Mouse (Mus musculus) midbrain, embryonic 16.5 days (tissue): ENCODE data around the gene Vsx1. TPM values are rescaled to one million over a fixed set of nuclear protein-coding genes. Genes with fewer than 3 reads are reported as not detected.

Experiments used
- ATAC-seq: fragments of 200-750 bp; cut with Nextera tagmentation; 2 replicates; pipeline ENCODE4 v1.8.0; 2017; ENCODE audit warnings: moderate TSS enrichment
- H3K27ac ChIP-seq: fragments of 300-500 bp; sonication (generic); 2 replicates; pipeline ENCODE4 v1.5.1; 2014; ENCODE audit warnings: mild to moderate bottlenecking, low read length, mixed read lengths
- H3K27me3 ChIP-seq: fragments of 300-500 bp; sonication (generic); 2 replicates; pipeline ENCODE4 v1.6.1; 2014; ENCODE audit warnings: low read depth, low read length, mixed read lengths; ENCODE audit not compliant: control insufficient read depth, insufficient read depth
- H3K36me3 ChIP-seq: fragments of 300-500 bp; sonication (generic); 2 replicates; pipeline ENCODE4 v1.6.1; 2014; ENCODE audit warnings: mild to moderate bottlenecking, low read length, moderate library complexity, mixed read lengths; ENCODE audit not compliant: control insufficient read depth, insufficient read depth
- H3K4me1 ChIP-seq: fragments of 300-500 bp; sonication (generic); 2 replicates; pipeline ENCODE4 v1.6.1; 2014; ENCODE audit warnings: mild to moderate bottlenecking, low read length, mixed read lengths; ENCODE audit not compliant: control insufficient read depth, insufficient read depth
- H3K4me2 ChIP-seq: fragments of 300-500 bp; sonication (generic); 2 replicates; pipeline ENCODE4 v1.6.1; 2014; ENCODE audit warnings: mild to moderate bottlenecking, low read length, mixed read lengths
- H3K4me3 ChIP-seq: fragments of 300-500 bp; sonication (generic); 2 replicates; pipeline ENCODE4 v1.5.1; 2014; ENCODE audit warnings: low read depth, mild to moderate bottlenecking, low read length, moderate library complexity, mixed read lengths
- H3K9ac ChIP-seq: fragments of 300-500 bp; sonication (generic); 2 replicates; pipeline ENCODE4 v1.6.1; 2014; ENCODE audit warnings: low read depth, low read length, mixed read lengths
- H3K9me3 ChIP-seq: fragments of 300-500 bp; sonication (generic); replicated peaks from 2 replicates; pipeline ENCODE4 v1.6.1; 2014; ENCODE audit warnings: mild to moderate bottlenecking, low read length, mixed read lengths; ENCODE audit not compliant: control insufficient read depth, poor library complexity, severe bottlenecking
- WGBS: fragments of 180-500 bp; shearing (Covaris S2); extraction: QIAGEN DNeasy Blood & Tissue Kit; methylation state at CpG from one replicate; pipeline ENCODE4 v1.1.7; 2014; 5-methylcytosine and 5-hydroxymethylcytosine counted together
- polyA plus RNA-seq: library from polyadenylated mRNA; unstranded; fragments of >200 nt; fragmentation: Nextera tagmentation; extraction: Ambion mirVana; gene quantifications from 2 replicates; pipeline ENCODE4 v1.2.1, GENCODE M21; 2015

The Vsx1 gene
- polyA plus RNA-seq = 0.06 and 0.07 TPM in 2 replicates

DNA sequence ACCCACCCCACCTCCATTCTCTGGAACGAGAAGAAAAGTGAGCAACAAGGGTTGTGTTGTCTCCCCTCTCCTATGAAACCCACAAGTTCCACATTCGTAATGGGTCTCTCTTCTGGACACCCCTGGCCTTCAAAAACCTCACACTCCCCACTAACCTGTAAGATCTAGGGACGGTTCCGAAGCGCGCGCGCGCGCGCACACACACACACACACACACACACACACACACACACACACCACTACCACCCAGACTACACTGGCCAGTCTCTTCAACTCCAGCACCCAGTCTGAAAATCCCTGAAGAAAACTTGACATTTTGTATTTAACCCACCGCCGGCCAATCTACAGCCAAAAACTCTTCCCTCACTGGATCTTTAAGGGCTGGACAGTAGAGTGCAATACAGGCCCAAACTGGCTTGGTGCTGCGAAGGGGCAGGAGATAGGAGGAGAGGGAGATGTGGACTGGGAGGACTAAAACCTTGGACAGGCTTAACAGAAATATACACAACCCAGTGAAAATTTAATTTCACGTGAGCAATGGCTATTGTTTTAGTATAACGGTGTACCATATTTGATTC lies at the start of gene Vsx1:
Vsx1 (minus strand) TSS at position 138 of the 578 bp plus-strand sequence.
- ATAC-seq = peak; percentile 34
- Histone ChIP-seq H3K27ac (no peak within 1 kb of the TSS), H3K9me3 (no peaks in the 10 kb centered on the region), H3K36me3 (no peaks in the 10 kb centered on the region), H3K4me3 (peak within 1 kb of the TSS; percentile 42), H3K4me1 (peaks cover 11% of the 10 kb centered on the region), H3K4me2 (peak within 1 kb of the TSS; percentile 73), H3K9ac (peak within 1 kb of the TSS; percentile 49), H3K27me3 (peaks cover 44% of the 10 kb centered on the region)
- WGBS = 36% methylated on average over 16 of the region's 16 CpGs

DNA sequence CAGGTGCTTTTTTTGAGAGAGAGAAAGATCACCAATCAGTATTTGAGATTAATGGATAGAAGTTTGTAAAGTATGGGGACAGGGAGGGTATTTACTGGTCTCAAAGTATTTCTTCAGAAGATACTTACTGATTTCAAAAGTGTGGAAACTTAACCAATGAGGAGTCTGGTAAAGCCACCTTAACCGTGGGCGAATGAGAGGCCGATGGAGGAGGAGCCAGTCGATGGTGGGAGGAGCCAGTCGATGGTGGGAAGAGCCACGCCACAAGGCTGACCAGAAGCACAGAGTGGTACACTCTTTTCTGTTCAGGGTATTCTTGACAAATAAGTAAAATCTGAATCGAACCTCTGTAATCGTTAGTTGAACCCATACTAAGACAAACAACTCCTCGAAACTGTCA lies 48.7 kb upstream of the Vsx1 start:
- WGBS = 85% methylated on average over 9 of the region's 9 CpGs
- ATAC-seq = no peak
- Histone ChIP-seq H3K9ac (no peak overlapping the region), H3K9me3 (no peaks in the 10 kb centered on the region), H3K4me1 (no peaks in the 10 kb centered on the region), H3K27me3 (no peaks in the 10 kb centered on the region; the same call in 1 of the 2 replicates), H3K27ac (no peak overlapping the region), H3K4me3 (no peak overlapping the region), H3K4me2 (no peak overlapping the region), H3K36me3 (no peaks in the 10 kb centered on the region)

DNA sequence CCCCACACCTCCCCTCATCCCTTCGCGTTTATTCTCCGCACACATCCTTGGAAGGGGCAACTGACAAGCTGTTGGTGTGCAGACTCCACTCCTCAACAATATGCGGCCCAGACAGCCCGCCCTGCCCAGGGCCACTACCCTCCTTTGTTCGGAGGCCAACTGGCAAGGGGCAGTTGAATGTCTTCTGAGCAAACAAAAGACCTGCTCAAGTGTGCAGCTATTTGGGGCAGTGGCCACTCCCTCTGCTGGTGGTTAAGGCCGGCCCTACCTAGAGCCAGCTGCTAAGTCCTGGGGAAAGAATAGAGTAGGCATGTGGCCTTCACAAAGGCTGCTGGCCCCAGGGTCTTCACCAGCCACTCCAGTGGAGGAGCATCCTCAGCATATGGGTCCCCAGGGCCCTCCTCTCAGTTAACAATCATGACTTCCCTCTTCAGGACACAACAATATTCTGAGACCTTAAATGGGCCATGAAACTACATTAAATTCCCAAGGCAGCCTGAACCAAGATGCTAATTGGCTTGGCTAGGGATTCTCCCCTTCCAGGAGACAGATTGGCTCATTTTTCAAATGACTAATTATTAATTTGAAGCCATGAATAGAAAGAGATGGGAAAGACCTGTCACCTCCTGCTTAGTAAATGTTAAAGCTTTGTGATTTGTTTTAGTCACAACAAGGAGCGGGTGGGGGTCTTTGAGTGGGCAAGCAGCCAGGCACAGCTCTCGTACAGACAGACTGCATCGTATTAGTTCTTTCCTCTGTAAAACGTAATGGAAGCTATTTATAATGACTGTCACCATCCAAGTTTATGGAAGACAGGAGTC lies 46.8 kb upstream of the Vsx1 start:
- Histone ChIP-seq H3K4me2 (no peak overlapping the region), H3K9ac (no peak overlapping the region), H3K9me3 (no peaks in the 10 kb centered on the region), H3K4me3 (no peak overlapping the region), H3K27ac (no peak overlapping the region), H3K4me1 (no peaks in the 10 kb centered on the region), H3K27me3 (no peaks in the 10 kb centered on the region; the same call in 1 of the 2 replicates), H3K36me3 (no peaks in the 10 kb centered on the region)
- WGBS = 19% methylated on average over 11 of the region's 11 CpGs
- peak; percentile 76 for ATAC-seq

DNA sequence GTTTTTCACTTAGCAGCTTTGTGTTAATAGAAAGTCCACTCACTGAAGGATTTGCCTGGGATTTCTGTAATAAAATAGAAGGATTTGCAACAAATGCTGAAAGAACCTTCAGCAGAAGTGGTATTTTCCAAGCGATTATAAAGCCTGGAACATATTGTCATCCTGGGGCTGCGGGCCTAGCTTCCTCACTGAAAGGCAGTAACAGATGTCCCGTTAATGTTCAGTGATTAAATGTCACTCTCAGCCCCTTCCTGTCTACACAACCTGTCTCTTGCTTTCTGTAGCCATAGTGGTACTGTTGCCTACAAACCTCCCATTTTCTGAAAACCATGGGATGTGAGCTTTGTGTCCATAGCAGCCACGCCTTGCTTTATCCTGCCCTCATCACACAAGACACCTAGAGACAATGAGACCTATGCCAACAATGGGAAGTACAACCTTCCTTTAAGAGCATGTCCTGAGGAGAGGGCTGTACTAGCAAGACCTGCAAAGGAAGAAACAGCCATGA lies 23.1 kb upstream of the Vsx1 start:
- no peak overlapping the region for H3K4me2 ChIP-seq
- no peaks in the 10 kb centered on the region for H3K9me3 ChIP-seq
- no peak for ATAC-seq
- WGBS = 85% methylated on average over 4 of the region's 4 CpGs
- H3K36me3 ChIP-seq = no peaks in the 10 kb centered on the region
- no peaks in the 10 kb centered on the region for H3K4me1 ChIP-seq
- H3K27me3 ChIP-seq = no peaks in the 10 kb centered on the region
- no peak overlapping the region for H3K27ac ChIP-seq
- no peak overlapping the region for H3K4me3 ChIP-seq
- no peak overlapping the region for H3K9ac ChIP-seq

DNA sequence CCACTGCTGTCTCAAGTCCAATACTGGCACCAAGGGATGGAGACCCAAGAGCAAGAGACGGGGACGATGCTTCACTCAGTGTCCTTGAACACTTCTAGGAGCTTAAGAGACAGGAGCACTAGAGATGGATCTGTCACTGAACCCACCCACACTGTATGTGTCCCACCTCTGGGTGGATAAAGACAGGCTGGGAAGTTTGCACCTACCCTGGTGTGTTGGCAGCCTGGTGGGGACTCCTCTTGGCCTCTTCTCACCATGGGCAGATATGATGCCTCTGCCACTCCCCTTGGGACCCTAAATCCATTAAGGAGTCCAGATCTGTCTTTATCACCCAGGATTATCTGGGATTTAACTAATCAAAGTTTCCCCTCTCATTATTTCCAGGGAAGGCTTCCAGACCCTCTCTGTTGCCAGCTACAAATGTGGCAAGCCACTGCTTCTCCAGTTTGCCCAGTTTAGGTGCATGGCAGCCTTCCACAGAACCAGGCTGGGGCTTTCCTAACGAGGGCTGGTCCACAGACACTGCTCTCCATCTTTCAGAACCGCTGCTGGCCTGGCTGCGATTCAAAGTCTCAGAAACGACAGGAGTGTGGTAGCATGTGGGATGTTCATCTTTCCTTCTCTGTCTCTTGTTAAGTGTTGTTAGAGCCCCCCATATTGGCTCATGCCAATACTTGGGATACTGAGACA lies 2.5 kb upstream of the Vsx1 start:
- Histone ChIP-seq H3K9ac (no peak overlapping the region), H3K36me3 (no peaks in the 10 kb centered on the region), H3K4me3 (no peak overlapping the region), H3K27ac (no peak overlapping the region), H3K27me3 (peaks cover 44% of the 10 kb centered on the region), H3K4me2 (no peak overlapping the region), H3K9me3 (no peaks in the 10 kb centered on the region), H3K4me1 (peaks cover 11% of the 10 kb centered on the region)
- WGBS = 76% methylated on average over 6 of the region's 6 CpGs
- ATAC-seq = no peak

DNA sequence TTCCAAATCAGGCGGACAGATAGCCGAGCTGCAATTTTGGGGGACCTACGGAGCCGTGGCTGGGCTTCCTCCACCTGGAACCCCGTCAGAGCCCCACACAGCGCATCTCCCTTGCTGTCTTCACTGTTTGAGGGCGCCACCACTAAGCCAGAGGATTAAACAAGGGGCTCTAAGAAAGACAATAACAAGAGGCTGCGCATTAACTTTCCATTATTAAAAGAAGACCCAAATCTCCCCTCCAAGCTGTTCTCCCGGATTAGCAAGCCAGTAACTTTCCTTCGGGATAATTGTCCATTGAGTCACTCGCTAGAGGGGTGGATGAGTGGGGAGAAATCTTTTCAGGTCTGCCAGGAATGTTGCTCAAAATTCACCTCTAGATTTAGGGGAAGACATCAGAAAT lies 1.1 kb upstream of the Vsx1 start:
- H3K4me1 ChIP-seq = peaks cover 11% of the 10 kb centered on the region
- no peaks in the 10 kb centered on the region for H3K36me3 ChIP-seq
- no peak overlapping the region for H3K4me2 ChIP-seq
- H3K4me3 ChIP-seq = no peak overlapping the region
- ATAC-seq = no peak
- no peak overlapping the region for H3K27ac ChIP-seq
- H3K27me3 ChIP-seq = peaks cover 44% of the 10 kb centered on the region
- H3K9me3 ChIP-seq = no peaks in the 10 kb centered on the region
- no peak overlapping the region for H3K9ac ChIP-seq
- 2% methylated on average over 11 of the region's 11 CpGs for WGBS

DNA sequence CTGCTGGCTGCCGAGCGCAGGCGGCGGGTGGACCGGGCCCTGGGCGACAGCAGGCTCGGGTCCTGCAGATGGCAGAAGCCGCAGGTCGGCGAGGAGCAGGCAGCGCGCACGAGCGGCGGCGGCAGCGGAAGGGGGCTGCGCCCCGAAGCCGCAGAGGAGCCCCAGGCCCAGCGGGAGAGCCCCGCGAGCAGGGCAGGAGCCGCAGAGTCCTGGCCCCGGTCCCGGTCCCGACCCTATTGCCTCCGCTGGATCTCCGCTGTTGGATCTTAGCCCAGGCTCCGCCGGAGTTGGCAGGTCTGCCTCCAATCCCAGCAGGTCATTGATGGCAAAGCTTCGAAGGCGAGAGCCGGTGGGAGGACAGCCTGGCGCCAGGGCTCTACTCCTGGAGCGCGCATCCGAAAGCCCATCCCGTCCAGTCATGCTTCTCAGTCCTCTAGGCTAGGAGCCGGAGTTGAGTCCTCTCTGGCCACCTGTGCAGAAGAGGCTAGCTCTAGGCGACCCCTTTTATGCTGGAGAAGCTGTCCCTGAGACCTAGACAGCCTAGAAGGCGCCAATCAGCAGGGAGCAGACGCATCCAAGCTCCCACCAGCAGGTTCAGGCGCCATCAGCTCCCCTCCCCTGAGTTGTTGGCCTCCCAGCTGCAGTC lies 496 bp downstream of the Vsx1 start:
- under 1% methylated on average over 44 of the region's 44 CpGs for WGBS
- peak; percentile 82 for ATAC-seq
- Histone ChIP-seq H3K4me3 (peak overlapping the region; percentile 42), H3K4me2 (peak overlapping the region; percentile 73), H3K36me3 (no peaks in the 10 kb centered on the region), H3K27me3 (peaks cover 44% of the 10 kb centered on the region), H3K9ac (peak overlapping the region; percentile 49), H3K9me3 (no peaks in the 10 kb centered on the region), H3K27ac (no peak overlapping the region), H3K4me1 (peaks cover 11% of the 10 kb centered on the region)

DNA sequence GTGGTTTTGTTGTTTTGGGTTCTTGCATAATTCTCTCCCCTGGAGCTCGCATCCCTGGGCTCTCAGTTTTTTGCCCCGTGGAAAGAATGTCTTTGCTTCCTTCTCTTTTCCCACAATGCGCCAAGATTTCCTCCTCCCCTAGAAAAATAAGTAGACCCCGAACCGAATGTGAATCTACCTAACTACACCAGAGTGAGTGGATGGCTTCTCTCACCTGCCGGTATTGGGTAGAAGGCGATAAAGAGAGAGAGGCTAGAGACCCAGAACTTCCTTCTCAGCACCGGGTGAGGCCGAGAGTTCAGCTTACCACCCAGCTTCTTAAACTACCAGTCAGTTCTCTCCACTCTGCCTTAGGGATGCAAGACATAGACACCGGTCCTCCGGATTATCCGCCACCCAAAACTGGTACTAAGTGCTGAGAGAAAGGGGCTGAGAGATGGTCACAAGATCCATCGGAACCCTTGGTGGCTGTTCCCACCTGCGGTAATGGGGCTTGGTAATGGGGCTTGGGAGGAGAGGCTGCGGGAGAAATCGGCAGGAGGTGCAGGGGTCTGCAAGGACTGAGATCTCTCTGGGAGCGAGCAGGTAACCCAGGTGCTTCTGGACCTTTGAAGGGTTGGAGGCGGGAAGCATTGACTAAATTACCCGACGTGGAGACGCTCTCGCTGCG lies 1.2 kb downstream of the Vsx1 start:
- Histone ChIP-seq H3K9ac (peak overlapping the region; percentile 49), H3K4me1 (peaks cover 11% of the 10 kb centered on the region), H3K9me3 (no peaks in the 10 kb centered on the region), H3K4me3 (peak overlapping the region; percentile 42), H3K27ac (no peak overlapping the region), H3K4me2 (peak overlapping the region; percentile 73), H3K36me3 (no peaks in the 10 kb centered on the region), H3K27me3 (peaks cover 44% of the 10 kb centered on the region)
- 4% methylated on average over 22 of the region's 23 CpGs for WGBS
- ATAC-seq = peak; percentile 30
